Mouse (Mus musculus): ENCODE data around the gene Pcdh9. TPM values are rescaled to one million over a fixed set of nuclear protein-coding genes. Genes with fewer than 3 reads are reported as not detected.

Gene Pcdh9
- polyA plus RNA-seq, 1 experiment, result not detected

GRCm38 (mm10) chr14:93143414-93143813, 747.1 kb downstream of the Pcdh9 start:
- WGBS, result 93% methylated on average over 6 of the region's 6 CpGs
- no peaks in the 10 kb centered on the region for H3K4me1 ChIP-seq (ENCODE audit: control insufficient read depth, insufficient read depth, low read length)
- no peak overlapping the region for H3K27ac ChIP-seq (ENCODE audit: insufficient read depth, low read depth, low read length)
- H3K4me3 ChIP-seq (ENCODE audit: insufficient read depth, low read depth, low read length), result no peak overlapping the region
- TF ChIP-seq POLR2A (IDR thresholded peaks at IDR 0.05; ENCODE audit: insufficient read depth, low read depth, low read length) (no peak), CTCF (IDR thresholded peaks at IDR 0.05; ENCODE audit: insufficient read depth, low read depth, low read length) (no peak)

- TF ChIP-seq CTCF (IDR thresholded peaks at IDR 0.05; ENCODE audit: insufficient read depth, low read depth, low read length) (no peak), POLR2A (IDR thresholded peaks at IDR 0.05; ENCODE audit: insufficient read depth, low read depth, low read length) (no peak)
- WGBS, result 82% methylated on average over 4 of the region's 4 CpGs
- Histone ChIP-seq H3K27ac (ENCODE audit: insufficient read depth, low read depth, low read length) (no peak overlapping the region), H3K4me3 (ENCODE audit: insufficient read depth, low read depth, low read length) (no peak overlapping the region), H3K4me1 (ENCODE audit: control insufficient read depth, insufficient read depth, low read length) (no peaks in the 10 kb centered on the region)
Measured at GRCm38 (mm10) chr14:93142076-93142475, 748.4 kb downstream of the Pcdh9 start.

- TF ChIP-seq CTCF (IDR thresholded peaks at IDR 0.05; ENCODE audit: insufficient read depth, low read depth, low read length) (no peak), POLR2A (IDR thresholded peaks at IDR 0.05; ENCODE audit: insufficient read depth, low read depth, low read length) (no peak)
- 88% methylated on average over 3 of the region's 3 CpGs for WGBS
- H3K27ac ChIP-seq (ENCODE audit: insufficient read depth, low read depth, low read length), result no peak overlapping the region
- H3K4me3 ChIP-seq (ENCODE audit: insufficient read depth, low read depth, low read length), result no peak overlapping the region
- no peaks in the 10 kb centered on the region for H3K4me1 ChIP-seq (ENCODE audit: control insufficient read depth, insufficient read depth, low read length)
Measured at GRCm38 (mm10) chr14:93126993-93127392, 763.5 kb downstream of the Pcdh9 start.

- WGBS, result 77% methylated on average over 2 of the region's 2 CpGs
- Histone ChIP-seq H3K4me1 (ENCODE audit: control insufficient read depth, insufficient read depth, low read length) (no peaks in the 10 kb centered on the region), H3K4me3 (ENCODE audit: insufficient read depth, low read depth, low read length) (no peak overlapping the region), H3K27ac (ENCODE audit: insufficient read depth, low read depth, low read length) (no peak overlapping the region)
- TF ChIP-seq CTCF (IDR thresholded peaks at IDR 0.05; ENCODE audit: insufficient read depth, low read depth, low read length), result no peak
- no peak for TF ChIP-seq POLR2A (IDR thresholded peaks at IDR 0.05; ENCODE audit: insufficient read depth, low read depth, low read length)
Measured at GRCm38 (mm10) chr14:93102755-93103154, 787.7 kb downstream of the Pcdh9 start.

- no peak overlapping the region for H3K27ac ChIP-seq (ENCODE audit: insufficient read depth, low read depth, low read length)
- H3K4me1 ChIP-seq (ENCODE audit: control insufficient read depth, insufficient read depth, low read length), result no peaks in the 10 kb centered on the region
- no peak for TF ChIP-seq POLR2A (IDR thresholded peaks at IDR 0.05; ENCODE audit: insufficient read depth, low read depth, low read length)
- no peak for TF ChIP-seq CTCF (IDR thresholded peaks at IDR 0.05; ENCODE audit: insufficient read depth, low read depth, low read length)
- no peak overlapping the region for H3K4me3 ChIP-seq (ENCODE audit: insufficient read depth, low read depth, low read length)
- 74% methylated on average over 2 of the region's 2 CpGs for WGBS
Measured at GRCm38 (mm10) chr14:93095081-93095480, 795.4 kb downstream of the Pcdh9 start.

- WGBS, result 83% methylated on average over 4 of the region's 4 CpGs
- H3K27ac ChIP-seq (ENCODE audit: insufficient read depth, low read depth, low read length), result no peak overlapping the region
- TF ChIP-seq POLR2A (IDR thresholded peaks at IDR 0.05; ENCODE audit: insufficient read depth, low read depth, low read length) (no peak), CTCF (IDR thresholded peaks at IDR 0.05; ENCODE audit: insufficient read depth, low read depth, low read length) (no peak)
- H3K4me3 ChIP-seq (ENCODE audit: insufficient read depth, low read depth, low read length), result no peak overlapping the region
- H3K4me1 ChIP-seq (ENCODE audit: control insufficient read depth, insufficient read depth, low read length), result no peaks in the 10 kb centered on the region
Measured at GRCm38 (mm10) chr14:93092806-93093205, 797.7 kb downstream of the Pcdh9 start.

- Histone ChIP-seq H3K27ac (ENCODE audit: insufficient read depth, low read depth, low read length) (no peak overlapping the region), H3K4me3 (ENCODE audit: insufficient read depth, low read depth, low read length) (no peak overlapping the region), H3K4me1 (ENCODE audit: control insufficient read depth, insufficient read depth, low read length) (no peaks in the 10 kb centered on the region)
- WGBS, result 89% methylated on average over 2 of the region's 2 CpGs
- TF ChIP-seq POLR2A (IDR thresholded peaks at IDR 0.05; ENCODE audit: insufficient read depth, low read depth, low read length), result no peak
- TF ChIP-seq CTCF (IDR thresholded peaks at IDR 0.05; ENCODE audit: insufficient read depth, low read depth, low read length), result no peak
Measured at GRCm38 (mm10) chr14:93085646-93086045, 804.8 kb downstream of the Pcdh9 start.

- no peak overlapping the region for H3K27ac ChIP-seq (ENCODE audit: insufficient read depth, low read depth, low read length)
- no peak overlapping the region for H3K4me3 ChIP-seq (ENCODE audit: insufficient read depth, low read depth, low read length)
- TF ChIP-seq POLR2A (IDR thresholded peaks at IDR 0.05; ENCODE audit: insufficient read depth, low read depth, low read length), result no peak
- TF ChIP-seq CTCF (IDR thresholded peaks at IDR 0.05; ENCODE audit: insufficient read depth, low read depth, low read length), result no peak
- no peaks in the 10 kb centered on the region for H3K4me1 ChIP-seq (ENCODE audit: control insufficient read depth, insufficient read depth, low read length)
- 44% methylated on average over 2 of the region's 2 CpGs for WGBS
Measured at GRCm38 (mm10) chr14:93083140-93083539, 807.3 kb downstream of the Pcdh9 start.

GRCm38 (mm10) chr14:93080910-93081309, 809.6 kb downstream of the Pcdh9 start:
- Histone ChIP-seq H3K4me1 (ENCODE audit: control insufficient read depth, insufficient read depth, low read length) (no peaks in the 10 kb centered on the region), H3K4me3 (ENCODE audit: insufficient read depth, low read depth, low read length) (no peak overlapping the region), H3K27ac (ENCODE audit: insufficient read depth, low read depth, low read length) (no peak overlapping the region)
- TF ChIP-seq CTCF (IDR thresholded peaks at IDR 0.05; ENCODE audit: insufficient read depth, low read depth, low read length), result no peak
- no peak for TF ChIP-seq POLR2A (IDR thresholded peaks at IDR 0.05; ENCODE audit: insufficient read depth, low read depth, low read length)
- 79% methylated on average over 2 of the region's 2 CpGs for whole genome bisulfite sequencing

GRCm38 (mm10) chr14:93075761-93076160, 814.7 kb downstream of the Pcdh9 start:
- WGBS, result 80% methylated on average over 2 of the region's 2 CpGs
- TF ChIP-seq POLR2A (IDR thresholded peaks at IDR 0.05; ENCODE audit: insufficient read depth, low read depth, low read length) (no peak), CTCF (IDR thresholded peaks at IDR 0.05; ENCODE audit: insufficient read depth, low read depth, low read length) (no peak)
- H3K4me3 ChIP-seq (ENCODE audit: insufficient read depth, low read depth, low read length), result no peak overlapping the region
- no peak overlapping the region for H3K27ac ChIP-seq (ENCODE audit: insufficient read depth, low read depth, low read length)
- no peaks in the 10 kb centered on the region for H3K4me1 ChIP-seq (ENCODE audit: control insufficient read depth, insufficient read depth, low read length)
